Mouse (Mus musculus) adrenal gland (tissue): ENCODE results near the gene Lsg1.

Experiments
- intact Hi-C: fragments of 180-260 bp; cut with DNase I; formaldehyde crosslinking; loops from one replicate; pipeline ENCODE4 v1.15.1; 2025

Lsg1 gene

DNA sequence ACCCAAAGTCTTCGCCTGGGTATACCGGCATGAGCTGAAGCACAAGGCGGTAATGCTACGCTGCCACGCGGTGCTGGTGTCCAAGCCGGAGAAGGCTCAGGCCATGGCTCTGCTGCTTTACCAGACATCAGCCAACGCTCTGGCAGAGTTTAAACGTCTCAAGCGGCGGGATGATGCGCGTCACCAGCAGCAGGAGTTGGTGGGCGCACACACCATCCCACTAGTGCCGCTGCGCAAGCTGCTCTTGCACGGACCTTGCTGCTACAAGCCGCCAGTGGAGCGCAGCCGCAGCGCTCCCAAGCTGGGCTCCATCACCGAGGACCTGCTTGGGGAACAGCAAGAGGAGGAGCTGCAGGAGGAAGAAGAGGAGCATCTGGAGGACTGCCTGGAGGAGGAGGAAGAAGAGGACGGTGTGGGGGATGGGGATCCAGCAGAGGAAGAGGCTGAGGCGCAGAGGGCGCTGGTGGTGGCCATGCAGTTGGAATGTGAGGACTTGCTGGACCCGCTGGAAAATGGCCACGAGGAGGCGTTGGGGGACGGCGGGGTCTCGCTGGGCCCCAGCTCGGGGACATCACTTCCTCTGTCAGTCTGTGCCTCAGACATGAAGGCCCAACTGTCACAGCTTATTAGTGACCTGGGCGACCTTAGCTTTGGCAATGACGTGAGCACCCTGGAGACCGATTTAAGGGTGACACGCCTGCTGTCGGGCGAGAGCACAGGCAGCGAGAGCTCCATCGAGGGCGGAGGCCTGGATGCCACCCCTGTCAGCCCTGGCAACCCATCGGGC lies 13.8 kb upstream of the Lsg1 start:
- intact Hi-C loops: loop anchor here (5.0 to 10.0 kb wide), 3 partner anchors 64 to 221 kb away; no protein-coding TSS in a partner anchor

DNA sequence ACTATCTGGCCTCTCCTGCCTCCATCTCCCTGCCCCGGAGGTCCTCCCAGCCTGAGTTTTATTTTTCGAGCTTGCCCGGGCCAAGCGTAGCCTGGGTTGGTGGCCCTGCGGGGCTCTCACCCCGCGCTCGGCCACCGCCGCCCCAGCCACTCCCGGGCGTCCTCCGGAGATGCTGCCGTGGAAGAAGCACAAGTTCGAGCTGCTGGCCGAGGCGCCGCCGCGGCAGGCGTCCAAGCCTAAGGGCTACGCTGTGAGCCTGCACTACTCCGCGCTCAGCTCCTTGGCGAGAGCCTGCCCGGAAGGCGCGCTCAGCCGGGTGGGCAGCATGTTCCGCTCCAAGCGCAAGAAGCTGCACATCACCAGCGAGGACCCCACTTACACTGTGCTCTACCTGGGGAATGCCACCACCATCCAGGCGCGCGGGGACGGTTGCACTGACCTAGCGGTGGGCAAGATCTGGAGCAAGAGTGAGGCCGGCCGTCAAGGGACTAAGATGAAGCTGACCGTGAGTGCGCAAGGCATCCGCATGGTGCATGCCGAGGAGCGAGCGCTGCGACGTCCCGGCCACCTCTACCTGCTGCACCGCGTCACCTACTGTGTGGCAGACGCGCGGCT lies 13.1 kb upstream of the Lsg1 start:
- intact Hi-C loops: loop anchor here (5.0 to 10.0 kb wide), 3 partner anchors 64 to 222 kb away; no protein-coding TSS in a partner anchor

DNA sequence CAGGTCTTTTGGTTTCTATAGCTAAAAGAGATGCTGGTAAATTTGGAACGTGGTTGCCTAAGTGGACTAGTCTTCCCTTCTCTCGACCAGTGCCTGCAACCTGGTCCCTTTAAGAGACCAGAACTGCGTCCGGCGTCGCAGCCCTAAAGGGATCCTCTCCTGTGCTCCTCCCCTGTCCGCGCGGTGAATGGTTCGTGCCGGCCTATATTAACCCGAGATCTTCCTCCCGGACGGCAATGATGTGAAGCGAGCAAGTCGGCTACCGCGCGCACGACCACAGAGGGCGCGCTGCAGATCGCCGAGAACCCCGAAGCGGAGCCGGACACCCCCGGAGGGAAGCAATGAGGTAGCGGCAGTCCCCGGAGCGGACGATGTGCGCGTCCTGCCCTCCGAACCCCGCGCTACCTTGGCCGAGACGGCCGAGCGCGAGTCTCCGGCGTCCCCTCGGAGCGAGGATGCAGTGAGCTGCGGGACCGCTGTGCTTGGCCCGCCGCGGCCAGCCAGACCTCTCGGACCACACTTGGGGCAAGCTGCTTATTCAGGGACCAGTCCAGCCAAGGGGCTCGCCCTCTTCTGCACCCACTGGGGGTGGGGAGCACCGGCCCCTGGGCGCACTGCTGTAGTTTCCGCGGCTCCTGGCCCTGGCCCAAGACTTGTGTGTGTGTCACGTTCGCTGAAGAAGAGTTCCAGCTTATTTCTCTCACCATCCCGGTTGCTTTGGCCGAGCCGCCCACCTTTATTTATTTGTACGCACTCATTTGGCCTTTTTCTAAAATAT lies 12.3 kb upstream of the Lsg1 start, which contains the start of gene Fam43a:
Gene Fam43a (plus strand): TSS at position 233 of the 778 bp plus-strand sequence.
- intact Hi-C loops: loop anchor here (5.0 to 10.0 kb wide), 5 partner anchors 65 to 755 kb away; no protein-coding TSS in a partner anchor

DNA sequence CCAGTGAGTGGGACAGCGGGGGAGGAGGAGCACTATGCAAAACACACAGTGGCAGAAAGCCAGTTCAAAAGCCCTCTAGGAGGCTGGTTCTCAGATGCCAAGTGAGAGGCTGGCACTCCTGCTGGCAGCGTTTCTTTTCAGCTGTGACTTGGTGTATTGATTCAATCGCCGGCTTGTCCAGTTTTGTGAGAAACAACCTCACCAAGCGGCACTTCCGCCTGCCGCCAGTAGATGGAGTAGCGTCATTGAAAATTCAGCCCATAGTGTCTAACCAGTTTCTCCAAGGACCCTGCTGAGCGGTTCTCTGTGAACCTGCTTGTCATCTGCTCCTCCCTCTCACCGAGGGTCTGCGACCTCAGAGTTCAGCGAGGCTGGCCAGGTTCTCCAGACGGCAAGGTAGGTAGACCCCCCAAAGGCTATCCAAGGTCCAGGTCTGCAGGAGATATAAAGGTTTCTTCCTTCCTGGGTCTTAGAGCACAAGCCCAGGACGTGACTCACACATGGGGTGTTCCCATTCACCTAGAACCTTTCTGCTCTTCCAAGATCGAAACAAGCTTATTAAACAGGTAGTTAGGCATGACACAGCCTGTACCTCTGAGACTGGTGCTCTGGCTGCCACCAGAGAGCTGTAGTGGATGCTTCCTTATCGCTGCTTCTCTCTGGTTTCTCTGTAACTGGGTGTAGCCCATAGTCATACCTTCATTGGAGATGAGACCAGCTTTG lies 9.7 kb upstream of the Lsg1 start:
- intact Hi-C loops: loop anchor here (1.0 to 10.0 kb wide), 4 partner anchors 280 to 758 kb away; no protein-coding TSS in a partner anchor

DNA sequence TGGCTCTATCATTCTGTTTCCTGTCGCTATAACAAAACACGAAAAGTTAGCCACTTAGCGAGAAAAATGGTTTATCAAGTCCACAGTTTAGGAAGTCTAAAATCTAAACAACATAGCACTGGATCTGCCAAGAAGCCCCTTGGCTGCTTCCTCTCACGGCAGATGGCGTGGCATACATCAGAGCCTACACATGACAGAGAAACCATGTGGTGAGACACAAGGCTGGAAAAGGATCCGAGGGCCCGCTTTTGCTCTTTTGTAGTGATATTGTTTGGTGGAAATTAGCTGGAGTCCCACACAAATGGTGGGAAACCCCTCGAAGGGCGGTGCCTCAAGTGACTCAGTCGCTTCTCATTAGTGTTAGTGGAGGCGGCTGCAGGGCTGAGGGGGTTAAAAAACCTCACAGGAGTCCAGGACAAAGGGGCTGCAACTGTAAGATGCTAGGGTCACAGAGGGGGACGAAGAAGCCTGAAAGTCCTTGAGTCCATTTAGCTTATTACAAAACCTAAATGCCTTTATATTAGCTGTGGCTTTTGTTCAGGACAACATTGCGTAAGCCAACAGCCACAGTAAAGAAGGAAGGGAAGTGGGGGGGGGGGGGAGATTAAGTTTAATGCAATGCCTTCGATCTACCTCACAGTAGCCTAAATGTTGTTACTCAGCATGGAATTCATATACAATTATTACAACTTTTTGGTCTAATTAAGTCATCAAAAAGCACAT lies 8.6 kb upstream of the Lsg1 start:
- intact Hi-C loops: loop anchor here (1.0 to 10.0 kb wide), 4 partner anchors 281 to 759 kb away; no protein-coding TSS in a partner anchor

DNA sequence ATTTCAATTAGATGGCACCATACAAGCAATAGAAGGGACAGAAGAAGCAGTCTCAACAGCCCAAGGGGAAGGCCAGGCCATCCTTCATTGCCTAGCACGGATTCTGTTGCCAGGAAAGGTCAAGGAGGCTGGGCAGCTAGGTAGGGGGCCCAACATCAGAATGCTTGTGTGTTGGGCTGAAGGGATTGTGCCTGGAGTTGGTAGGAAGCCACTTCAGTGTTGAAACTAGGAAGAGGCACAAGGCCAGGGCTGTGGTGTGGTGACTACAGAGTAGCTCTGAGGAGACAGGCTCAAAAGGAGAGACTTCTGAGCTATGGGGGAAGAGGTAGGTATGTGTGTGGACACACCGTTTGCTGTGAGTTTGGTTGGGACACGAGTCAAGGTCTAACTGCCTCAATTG lies 8.0 kb upstream of the Lsg1 start:
- intact Hi-C loops: loop anchor here (5.0 to 10.0 kb wide), 2 partner anchors 282 to 759 kb away; no protein-coding TSS in a partner anchor

DNA sequence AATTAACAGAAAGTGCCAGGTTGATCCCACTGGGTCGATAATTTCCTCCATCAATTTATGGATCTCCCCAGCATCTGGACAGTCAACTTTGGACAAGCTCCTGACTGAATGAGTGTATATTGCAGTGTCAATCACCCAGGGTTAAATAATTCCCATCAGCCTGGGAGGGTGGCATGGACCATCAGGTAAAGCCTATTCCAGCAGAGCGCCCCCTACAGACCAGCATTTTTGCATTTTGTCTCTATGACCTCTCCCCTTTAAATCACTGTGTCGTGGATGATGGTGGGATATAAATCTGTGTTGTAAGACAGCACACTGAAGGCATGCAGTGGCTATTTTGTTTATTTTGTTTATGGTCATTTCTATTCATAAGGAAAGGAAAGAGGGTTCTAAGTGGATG lies 4.6 kb upstream of the Lsg1 start:
- intact Hi-C loops: loop anchor here (10.0 kb wide), 1 partner anchor 763 kb away; no protein-coding TSS in a partner anchor

DNA sequence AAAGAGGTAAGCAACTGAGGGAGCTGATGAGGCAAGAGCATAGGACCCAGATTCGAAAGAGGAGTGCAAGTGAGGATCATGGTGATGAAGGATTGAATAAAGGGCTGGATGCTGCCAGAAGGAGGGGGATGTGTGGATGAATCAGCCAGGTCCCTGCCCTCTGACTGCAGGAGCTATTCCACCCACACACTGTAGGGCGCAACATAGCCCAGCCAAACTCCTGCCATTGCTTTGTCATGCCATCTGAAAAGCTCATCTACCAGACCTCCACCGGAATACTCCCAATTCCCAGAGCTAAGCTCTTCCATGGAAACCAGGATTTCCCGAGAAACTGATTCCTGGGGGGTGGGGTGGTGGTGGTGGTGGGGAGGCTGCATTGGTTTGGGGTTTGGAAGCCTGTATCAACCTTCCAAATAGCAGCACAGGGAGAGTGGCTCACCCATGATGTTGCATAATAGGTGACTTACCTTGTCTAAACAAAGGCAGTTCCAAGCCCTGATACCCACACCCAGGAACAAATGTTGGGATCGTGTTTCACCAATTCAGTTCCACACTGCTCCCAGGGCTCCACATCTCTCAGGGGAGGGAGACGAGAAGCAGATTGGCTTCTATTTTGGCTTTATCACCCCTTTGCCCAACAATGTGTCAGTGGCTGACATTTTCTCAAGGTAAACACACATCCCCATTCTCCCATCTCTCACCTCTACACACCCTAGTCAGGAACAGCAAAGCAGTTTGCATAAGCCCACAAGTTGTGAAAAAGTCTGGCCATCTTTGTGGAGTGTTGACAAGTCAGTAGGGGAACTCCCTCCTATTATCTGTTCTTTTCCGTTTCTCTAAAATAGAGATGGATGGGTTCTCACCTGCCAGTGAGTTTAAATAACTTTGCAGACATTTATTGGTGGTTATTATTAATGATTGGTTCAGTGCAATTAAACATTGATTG lies 3.1 kb upstream of the Lsg1 start:
- intact Hi-C loops: loop anchor here (10.0 kb wide), 1 partner anchor 764 kb away; no protein-coding TSS in a partner anchor

DNA sequence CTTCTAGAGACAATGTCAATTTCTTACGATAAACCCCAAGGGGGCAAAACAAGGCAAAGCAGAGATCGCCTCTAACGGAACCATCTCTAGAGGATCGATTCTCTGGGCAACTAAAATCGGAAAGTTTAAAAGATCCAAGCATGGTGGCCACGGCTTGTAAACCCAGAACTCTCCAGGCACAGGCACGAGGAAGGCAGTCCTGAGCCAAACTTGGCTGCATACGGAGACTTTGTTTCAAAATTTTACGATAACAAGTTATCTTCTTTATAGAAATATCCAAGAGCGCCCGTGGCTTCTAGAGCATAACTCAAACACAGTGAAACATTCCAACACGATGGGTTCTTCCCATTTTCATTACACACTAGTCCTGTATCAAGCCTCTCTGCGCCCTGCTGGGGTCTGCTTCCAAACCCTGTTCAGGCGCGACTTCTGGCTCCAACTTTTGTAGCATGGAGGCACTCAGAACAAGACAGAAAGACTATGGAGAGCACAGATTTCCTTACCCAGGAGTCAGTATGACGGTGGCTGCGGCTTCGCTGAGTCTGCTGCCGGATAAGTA lies 378 bp downstream of the Lsg1 start:
- intact Hi-C loops: no loop called here

DNA sequence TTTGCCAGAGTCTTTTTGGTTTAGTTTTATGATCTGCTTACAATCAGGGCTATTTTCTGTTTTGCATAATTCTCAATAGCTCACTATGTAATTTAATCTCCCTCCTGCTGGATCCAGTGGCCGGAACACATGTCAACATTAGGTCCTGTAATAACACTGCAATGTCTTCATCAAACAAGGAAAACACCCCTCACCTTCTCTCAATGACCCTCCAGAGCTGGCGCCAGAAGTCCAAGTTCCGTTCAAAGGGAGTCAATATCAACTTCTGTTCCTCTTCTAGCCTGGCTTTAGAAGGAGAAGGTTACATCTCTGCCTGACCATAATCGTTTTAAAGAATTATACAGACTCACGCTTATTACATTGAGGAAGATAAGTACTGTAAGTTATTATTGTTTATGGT lies 6.6 kb downstream of the Lsg1 start:
- intact Hi-C loops: no loop called here

DNA sequence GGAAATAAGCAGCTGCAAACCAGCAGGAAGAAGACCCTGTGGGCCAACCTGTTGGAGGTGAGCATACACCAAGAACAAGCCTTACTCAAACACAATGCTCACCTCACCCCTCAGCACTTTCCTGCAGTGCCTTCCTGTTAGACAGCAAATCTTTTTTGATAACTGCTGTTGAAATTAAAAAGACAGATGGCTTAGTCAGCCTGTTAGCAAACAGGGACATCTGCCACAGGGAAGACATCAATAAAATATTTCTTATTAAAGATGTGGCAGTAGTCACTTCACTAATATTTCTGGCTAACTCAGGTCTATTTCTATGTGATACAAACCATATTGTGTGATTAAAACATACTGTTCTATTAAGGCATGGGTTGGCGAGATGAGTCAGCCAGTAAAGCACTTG lies 11.0 kb downstream of the Lsg1 start:
- intact Hi-C loops: no loop called here

DNA sequence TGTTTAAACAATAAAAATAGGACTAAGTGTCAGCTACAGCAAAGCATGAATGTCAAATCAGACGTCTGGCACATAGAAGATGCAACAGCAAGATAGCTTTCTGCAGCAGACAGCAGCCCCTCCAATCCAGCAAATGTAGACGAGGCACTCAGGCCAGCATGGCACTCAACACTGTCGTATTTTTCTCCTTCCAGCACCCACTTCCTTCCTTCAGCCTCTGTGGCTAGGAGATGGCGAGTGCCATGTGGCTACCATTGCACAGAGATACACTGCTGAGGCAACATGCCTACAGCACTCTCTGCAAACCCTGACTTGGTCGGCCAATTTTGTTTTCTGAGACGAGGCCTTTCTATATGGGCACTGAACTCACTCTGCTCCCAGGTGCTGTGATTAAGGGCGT lies 11.6 kb downstream of the Lsg1 start:
- intact Hi-C loops: no loop called here

DNA sequence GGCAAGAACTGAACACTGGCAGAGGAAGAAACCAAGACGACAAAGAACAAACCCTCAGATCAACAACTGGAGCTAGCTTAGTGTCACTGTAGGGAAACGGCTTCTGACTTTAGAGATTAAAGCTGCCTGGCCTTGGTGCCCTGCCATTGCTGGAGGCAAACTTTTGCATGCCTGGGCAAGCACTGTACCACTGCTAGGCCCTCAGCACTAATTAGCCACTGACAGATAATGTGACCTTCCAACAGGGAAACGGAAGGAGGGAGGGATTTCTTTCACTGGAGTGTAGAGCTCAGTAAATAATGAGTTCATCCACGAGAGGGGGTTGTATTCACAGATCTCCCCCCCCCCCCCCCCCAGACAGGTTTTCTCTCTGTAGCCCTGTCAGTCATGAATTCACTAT lies 15.2 kb downstream of the Lsg1 start:
- intact Hi-C loops: no loop called here

DNA sequence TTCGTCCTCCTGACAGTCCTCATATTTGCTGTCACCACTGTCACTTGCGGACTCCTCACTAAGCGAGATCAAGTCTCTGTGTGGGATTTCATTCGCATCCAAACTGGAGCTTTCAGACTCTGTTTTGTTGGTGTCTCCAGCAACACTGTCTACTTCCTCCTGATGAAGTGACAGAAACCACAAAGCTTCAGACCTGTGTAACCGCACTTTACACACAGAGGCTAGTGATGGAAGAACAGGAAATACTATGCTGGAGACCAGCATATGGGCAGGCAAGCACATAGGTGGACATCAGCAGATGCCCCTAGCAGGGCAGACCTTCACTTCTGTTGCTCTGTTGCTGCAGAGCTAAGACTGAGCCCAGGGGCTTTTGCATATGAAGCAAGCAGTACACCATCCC lies 16.0 kb downstream of the Lsg1 start:
- intact Hi-C loops: no loop called here

DNA sequence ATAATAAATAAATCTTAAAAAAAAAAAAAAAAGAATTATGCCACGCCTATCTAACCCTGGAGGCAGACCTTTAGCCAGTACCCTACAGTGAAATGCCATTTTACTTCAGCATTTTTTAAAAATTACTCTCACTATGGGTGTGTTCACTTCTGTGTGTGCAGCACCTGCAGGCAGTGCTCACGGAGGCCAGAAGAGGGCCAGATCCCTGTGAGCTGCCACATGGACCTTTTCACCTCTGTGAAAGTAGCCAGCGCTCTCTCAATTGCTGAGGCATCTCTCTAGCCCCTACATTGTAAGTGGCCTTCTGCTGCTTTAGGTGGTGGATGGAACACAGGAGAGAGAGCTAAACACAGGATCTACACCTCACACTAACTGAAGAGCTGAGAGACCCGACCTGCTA lies 17.2 kb downstream of the Lsg1 start:
- intact Hi-C loops: no loop called here

DNA sequence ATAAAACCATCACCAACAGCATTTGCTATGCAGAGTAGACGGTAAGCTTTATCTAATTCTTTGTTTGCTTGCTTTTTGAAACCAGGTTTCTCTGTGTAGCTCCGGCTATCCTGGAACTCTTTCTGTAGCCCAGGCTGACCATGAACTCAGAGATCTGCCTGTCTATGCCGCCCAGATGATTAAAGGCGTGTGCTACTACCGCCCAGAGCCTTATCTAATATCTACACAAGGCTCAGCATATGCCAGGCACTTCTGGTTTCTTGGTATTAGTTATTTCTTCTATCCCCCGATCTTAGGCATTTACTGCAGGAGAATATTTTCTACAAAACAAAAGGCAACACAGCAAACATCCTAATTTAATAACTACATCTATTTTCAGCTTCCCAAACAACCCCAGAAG lies 21.8 kb downstream of the Lsg1 start:
- intact Hi-C loops: no loop called here

DNA sequence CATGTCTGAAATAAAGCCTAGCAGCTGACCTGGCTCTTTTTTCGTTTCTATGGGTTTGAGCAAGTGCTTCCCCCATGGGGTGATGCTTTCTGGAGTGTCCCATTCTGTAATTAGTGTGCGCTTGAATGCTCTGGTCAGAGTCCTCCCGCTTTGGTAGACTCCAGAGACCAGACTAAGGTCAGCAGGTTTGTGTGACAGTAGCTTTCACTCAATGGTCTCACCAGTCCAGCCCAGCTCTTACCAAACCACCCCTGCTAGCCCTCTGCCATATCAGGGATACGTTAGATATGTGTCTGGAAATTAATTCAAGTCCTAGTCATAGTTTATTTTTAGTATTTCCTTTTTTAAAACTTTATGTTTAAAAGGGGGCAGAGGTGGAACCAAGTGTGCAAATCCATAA lies 26.8 kb downstream of the Lsg1 start:
- intact Hi-C loops: no loop called here

DNA sequence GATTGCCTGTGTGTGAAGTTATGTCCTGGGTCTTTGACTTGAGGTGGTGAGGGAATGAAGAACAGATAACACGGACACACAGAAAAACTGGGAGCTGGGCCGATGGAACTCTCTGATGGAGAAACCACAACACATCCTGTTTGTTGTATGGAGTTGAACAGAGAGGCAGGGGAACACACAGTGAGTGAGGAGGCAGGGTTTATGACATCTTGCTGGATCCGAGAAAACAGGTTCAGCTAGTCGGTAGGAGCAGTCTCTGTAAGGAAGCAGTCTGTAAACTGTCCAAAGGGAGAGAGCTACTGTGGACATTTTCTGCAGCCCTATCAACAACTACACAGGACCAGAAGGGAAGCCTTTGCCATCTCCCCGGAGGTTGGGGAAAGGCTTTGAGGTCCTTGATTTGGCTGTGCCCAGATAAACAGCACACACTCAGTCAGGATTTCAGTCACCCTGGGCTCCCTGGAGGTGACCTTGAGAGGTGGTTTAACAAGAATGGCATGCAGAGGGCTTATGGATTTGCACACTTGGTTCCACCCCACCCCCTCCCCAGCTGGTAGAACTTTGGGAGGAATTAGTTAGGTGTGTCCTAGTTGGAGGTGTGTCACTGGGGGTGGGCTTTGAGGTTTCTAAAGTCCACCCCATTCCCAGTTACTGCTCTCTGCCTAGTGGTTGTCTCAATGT lies 27.9 kb downstream of the Lsg1 start:
- intact Hi-C loops: no loop called here
